15 mouse cellular contexts compared by ENCODE assay signal in genomic region chr16:19946578-19947298, GRCm38 (mm10). TPM values are rescaled to one million over a fixed set of nuclear protein-coding genes. Genes with fewer than 3 reads are reported as not detected.
A peak's percentile ranks its signal among the peaks of the same experiment; 100 is the strongest.
DNase-seq lines count a peak whose midpoint lies in the region; ATAC-seq lines count a peak whose summit lies in the region.
"Had no signal": no experiment of that assay in that cellular context is flagged by ENCODE, and none has a peak within 500 bp of the region (broad histone marks: within the 10 kb centered on the region; RNA-seq: fewer than 3 reads in every experiment).

No protein-coding gene starts in this region.

- no peak overlapping the region for H3K9ac ChIP-seq in heart, embryonic 12.5 days
- H3K9ac ChIP-seq in limb, embryonic 13.5 days = no peak overlapping the region
- H3K9ac ChIP-seq: liver, embryonic 14.5 days; neural tube, embryonic 13.5 days had no signal

- intact Hi-C loops in heart, postnatal 25 days (cut with DNase I) = no loop called here

- no peak overlapping the region for H3K4me2 ChIP-seq in heart, embryonic 12.5 days
- H3K4me2 ChIP-seq in limb, embryonic 13.5 days (replicated peaks) = no peak overlapping the region
- H3K4me2 ChIP-seq: neural tube, embryonic 13.5 days had no signal

- H3K36me3 ChIP-seq in heart, embryonic 12.5 days = peaks cover 21% of the 10 kb centered on the region
- no peaks in the 10 kb centered on the region for H3K36me3 ChIP-seq in limb, embryonic 13.5 days
- H3K36me3 ChIP-seq: neural tube, embryonic 13.5 days had no signal

- no peaks in the 10 kb centered on the region for H3K9me3 ChIP-seq in heart, embryonic 12.5 days (replicated peaks)
- H3K9me3 ChIP-seq in limb, embryonic 13.5 days = no peaks in the 10 kb centered on the region
- H3K9me3 ChIP-seq: neural tube, embryonic 13.5 days had no signal

- peak; percentile 78 for ATAC-seq in heart, embryonic 12.5 days (ENCODE audit: insufficient number of reproducible peaks, low FRiP score)
- peak; percentile 87 for ATAC-seq in limb, embryonic 13.5 days (ENCODE audit: low FRiP score, low read depth)

- H3K27ac ChIP-seq in heart, embryonic 12.5 days (ENCODE audit: poor library complexity, severe bottlenecking) = peak overlapping the region; percentile 44
- H3K27ac ChIP-seq in limb, embryonic 13.5 days = no peak overlapping the region
- H3K27ac ChIP-seq: liver, embryonic 14.5 days; neural tube, embryonic 13.5 days had no signal

- no peak for DNase-seq in heart, postnatal 25 days (ENCODE audit: low spot score)
- DNase-seq in kidney, postnatal 10 days = peak; percentile 15
- no peak for DNase-seq in kidney, postnatal 25 days
- peak; percentile 9 for DNase-seq in ZHBTc4 (ENCODE audit: low read depth, low spot score)
- DNase-seq in urinary bladder, postnatal 10 days (ENCODE audit: low spot score) = no peak
- DNase-seq: cerebellum, adult 9-11 months; layer of hippocampus, postnatal 36 days; midbrain, embryonic 14.5 days; thymus, postnatal 14 days had no signal

- 52% methylated on average over 11 of the region's 11 CpGs for WGBS in heart, embryonic 12.5 days
- 68% methylated on average over 11 of the region's 11 CpGs for WGBS in limb, embryonic 13.5 days

- no peak overlapping the region for H3K4me3 ChIP-seq in heart, embryonic 12.5 days
- no peak overlapping the region for H3K4me3 ChIP-seq in limb, embryonic 13.5 days
- H3K4me3 ChIP-seq: erythroblast, embryonic 14.5 days; neural tube, embryonic 13.5 days had no signal

- peaks cover 12% of the 10 kb centered on the region for H3K4me1 ChIP-seq in heart, embryonic 12.5 days (replicated peaks)
- H3K4me1 ChIP-seq in limb, embryonic 13.5 days = 0 out of 2 replicates have a peak, but pooled peaks cover 7% of the 10 kb centered on the region
- H3K4me1 ChIP-seq: neural tube, embryonic 13.5 days had no signal

- H3K27me3 ChIP-seq in heart, embryonic 12.5 days (replicated peaks) = no peaks in the 10 kb centered on the region
- H3K27me3 ChIP-seq in limb, embryonic 13.5 days = no peaks in the 10 kb centered on the region
- H3K27me3 ChIP-seq: CH12.LX; neural tube, embryonic 13.5 days had no signal

RNA-seq across cellular contexts. Expression of gene Klhl6, which starts 36.1 kb away (rescaled TPM):
- 30.0 and 32.5 TPM in 2 replicates for polyA plus RNA-seq in heart, embryonic 12.5 days (2016; fragmentation: Nextera tagmentation; extraction: Ambion mirVana)
- total RNA-seq in heart, postnatal 25 days (2021) = 1 to 10 TPM; 4.2 to 5.9 TPM
- polyA plus RNA-seq in limb, embryonic 13.5 days (2015; fragmentation: Nextera tagmentation; extraction: Ambion mirVana) = 7.0 and 7.4 TPM in 2 replicates
- polyA plus RNA-seq: erythroblast, embryonic 14.5 days had no signal

Comparison
In these comparisons a context has a peak if more than half of its experiments do, and no peak if none do; other contexts are left out.
1. DNase-seq: peak in kidney, postnatal 10 days (single experiment) and ZHBTc4 (single experiment); none in heart, postnatal 25 days (single experiment), kidney, postnatal 25 days (0 of 2) and urinary bladder, postnatal 10 days (single experiment).